Comparison of ENCODE assay signal across 8 mouse cellular contexts in genomic region chr2:119209176-119209507, GRCm38 (mm10). TPM values are rescaled to one million over a fixed set of nuclear protein-coding genes. Genes with fewer than 3 reads are reported as not detected.
DNase-seq lines count a peak whose midpoint lies in the region; ATAC-seq and TF ChIP-seq lines count a peak whose summit lies in the region.

No protein-coding gene starts in this region.

- H3K4me2 ChIP-seq in forebrain, embryonic 13.5 days = peak overlapping the region; percentile 74
- peak overlapping the region; percentile 72 for H3K4me2 ChIP-seq in liver, embryonic 14.5 days (ENCODE audit: low read depth)

- peaks cover 36% of the 10 kb centered on the region for H3K36me3 ChIP-seq in forebrain, embryonic 13.5 days (ENCODE audit: poor library complexity, severe bottlenecking)
- H3K36me3 ChIP-seq in liver, embryonic 14.5 days (replicated peaks; ENCODE audit: control insufficient read depth, insufficient read depth, low read depth) = no peaks in the 10 kb centered on the region; the same call in none of the 2 replicates

- peak; percentile 1; the same call in 1 of the 2 replicates for ATAC-seq in forebrain, embryonic 13.5 days
- no peak for ATAC-seq in liver, embryonic 14.5 days (ENCODE audit: insufficient read depth)

- no peaks in the 10 kb centered on the region for H3K9me3 ChIP-seq in forebrain, embryonic 13.5 days (replicated peaks)
- no peaks in the 10 kb centered on the region for H3K9me3 ChIP-seq in liver, embryonic 14.5 days (ENCODE audit: control insufficient read depth, low read length)

- H3K4me1 ChIP-seq in forebrain, embryonic 13.5 days = peaks cover 18% of the 10 kb centered on the region
- peaks cover 0 to 12% of the 10 kb centered on the region in 2 experiments; a peak in 2 of 4 replicates for H3K4me1 ChIP-seq in liver, embryonic 14.5 days (replicated peaks; ENCODE audit: control insufficient read depth in 2 of 2, insufficient read depth in 2 of 2, low read length in 1 of 2)

- peak; percentile 20 for DNase-seq in gastrocnemius, postnatal 10 days
- no peak for DNase-seq in gastrocnemius, postnatal 14 days
- peak; percentile 70 for DNase-seq in 416B (ENCODE audit: low read depth)
- no peak for DNase-seq in liver, embryonic 14.5 days (ENCODE audit: low read depth in 3 of 3, low spot score in 3 of 3)
- no peak for DNase-seq in frontal cortex, postnatal 25 days (ENCODE audit: low spot score in 2 of 2)
- DNase-seq in layer of hippocampus, postnatal 10 days (ENCODE audit: low spot score in 2 of 2) = no peak
- no peak for DNase-seq in urinary bladder, postnatal 14 days (ENCODE audit: low spot score)

- intact Hi-C loops in gastrocnemius, postnatal 14 days (cut with DNase I; ENCODE audit: low total_unique reads) = no loop called here

- 0 out of 2 replicates have a peak overlapping the region, but pooled peaks have one; percentile 75 for H3K27ac ChIP-seq in forebrain, embryonic 13.5 days
- no peak overlapping the region for H3K27ac ChIP-seq in liver, embryonic 14.5 days

- peak overlapping the region; percentile 82 for H3K9ac ChIP-seq in forebrain, embryonic 13.5 days
- peak overlapping the region; percentile 87 for H3K9ac ChIP-seq in liver, embryonic 14.5 days (replicated peaks)

- 2% methylated on average over 13 of the region's 13 CpGs for WGBS in forebrain, embryonic 13.5 days
- WGBS in liver, embryonic 14.5 days (ENCODE audit: insufficient replicate concordance) = under 1% methylated on average over 13 of the region's 13 CpGs

- peak overlapping the region; percentile 70 for H3K4me3 ChIP-seq in forebrain, embryonic 13.5 days
- H3K4me3 ChIP-seq in liver, embryonic 14.5 days (ENCODE audit: insufficient read depth in 1 of 2, low read depth in 2 of 2, low read length in 2 of 2) = peak overlapping the region; percentile 74 to 76

- no peak for TF ChIP-seq CTCF in liver, embryonic 14.5 days (IDR thresholded peaks at IDR 0.05; ENCODE audit: low read depth)

- H3K27me3 ChIP-seq in forebrain, embryonic 13.5 days = no peaks in the 10 kb centered on the region
- no peaks in the 10 kb centered on the region for H3K27me3 ChIP-seq in liver, embryonic 14.5 days (ENCODE audit: control insufficient read depth, insufficient read depth, low read length)

- TF ChIP-seq EP300 in liver, embryonic 14.5 days (IDR thresholded peaks at IDR 0.05; ENCODE audit: low read depth) = no peak

RNA-seq across cellular contexts. Expression of gene Dnajc17, which starts 0.5 kb away (rescaled TPM):
- total RNA-seq in gastrocnemius, postnatal 10 days (2021) = 10 to 100 TPM; 11.8 to 11.9 TPM
- 1 to 10 TPM; 8.2 to 8.9 TPM for total RNA-seq in gastrocnemius, postnatal 14 days (2021)
- 25.0 and 25.2 TPM in 2 replicates for polyA plus RNA-seq in forebrain, embryonic 13.5 days (2015; fragmentation: Nextera tagmentation; extraction: Ambion mirVana)
- polyA plus RNA-seq in liver, embryonic 14.5 days (2012; rRNA removed) = 4.6 and 9.5 TPM in 2 replicates
- polyA plus RNA-seq in liver, embryonic 14.5 days (2014; fragmentation: Nextera tagmentation; extraction: Ambion mirVana) = 5.4 and 6.9 TPM in 2 replicates
- total RNA-seq in layer of hippocampus, postnatal 10 days (2021) = 10 to 100 TPM; 19.0 to 22.6 TPM

RNA-seq across cellular contexts. Expression of gene Zfyve19, which starts 0.7 kb away (rescaled TPM):
- 10 to 100 TPM; 13.6 to 21.8 TPM for total RNA-seq in gastrocnemius, postnatal 10 days (2021)
- 10 to 100 TPM; 10.6 to 11.6 TPM for total RNA-seq in gastrocnemius, postnatal 14 days (2021)
- 49.3 and 53.9 TPM in 2 replicates for polyA plus RNA-seq in forebrain, embryonic 13.5 days (2015; fragmentation: Nextera tagmentation; extraction: Ambion mirVana)
- polyA plus RNA-seq in liver, embryonic 14.5 days (2012; rRNA removed) = 19.4 and 20.5 TPM in 2 replicates
- 16.4 and 18.2 TPM in 2 replicates for polyA plus RNA-seq in liver, embryonic 14.5 days (2014; fragmentation: Nextera tagmentation; extraction: Ambion mirVana)
- 10 to 100 TPM; 38.4 to 46.9 TPM for total RNA-seq in layer of hippocampus, postnatal 10 days (2021)

RNA-seq across cellular contexts. Expression of gene Ppp1r14d, which starts 20.6 kb away (rescaled TPM):
- total RNA-seq in gastrocnemius, postnatal 10 days (2021) = not detected
- not detected for total RNA-seq in gastrocnemius, postnatal 14 days (2021)
- not detected in 2 replicates for polyA plus RNA-seq in forebrain, embryonic 13.5 days (2015; fragmentation: Nextera tagmentation; extraction: Ambion mirVana)
- not detected in 2 replicates for polyA plus RNA-seq in liver, embryonic 14.5 days (2012; rRNA removed)
- not detected in 2 replicates for polyA plus RNA-seq in liver, embryonic 14.5 days (2014; fragmentation: Nextera tagmentation; extraction: Ambion mirVana)
- not detected for total RNA-seq in layer of hippocampus, postnatal 10 days (2021)

RNA-seq across cellular contexts. Expression of gene Spint1, which starts 28.0 kb away (rescaled TPM):
- total RNA-seq in gastrocnemius, postnatal 10 days (2021) = under 1 TPM; 0.18 to 0.49 TPM
- under 1 TPM in 1 of 2 experiments, not detected in 1; 0.64 TPM for total RNA-seq in gastrocnemius, postnatal 14 days (2021)
- 0.26 and 0.52 TPM in 2 replicates for polyA plus RNA-seq in forebrain, embryonic 13.5 days (2015; fragmentation: Nextera tagmentation; extraction: Ambion mirVana)
- 0.11 and 0.27 TPM in 2 replicates for polyA plus RNA-seq in liver, embryonic 14.5 days (2012; rRNA removed)
- 0.11 and 0.13 TPM in 2 replicates for polyA plus RNA-seq in liver, embryonic 14.5 days (2014; fragmentation: Nextera tagmentation; extraction: Ambion mirVana)
- total RNA-seq in layer of hippocampus, postnatal 10 days (2021) = under 1 TPM; 0.27 to 0.59 TPM

RNA-seq across cellular contexts. Expression of gene Gm14137, which starts 34.8 kb away (rescaled TPM):
- total RNA-seq in gastrocnemius, postnatal 10 days (2021) = under 1 TPM in 1 of 2 experiments, not detected in 1; 0.16 TPM
- under 1 TPM in 1 of 2 experiments, not detected in 1; 0.06 TPM for total RNA-seq in gastrocnemius, postnatal 14 days (2021)
- 0.88 and 0.93 TPM in 2 replicates for polyA plus RNA-seq in forebrain, embryonic 13.5 days (2015; fragmentation: Nextera tagmentation; extraction: Ambion mirVana)
- polyA plus RNA-seq in liver, embryonic 14.5 days (2012; rRNA removed) = not detected in 2 replicates
- polyA plus RNA-seq in liver, embryonic 14.5 days (2014; fragmentation: Nextera tagmentation; extraction: Ambion mirVana) = 0.05 TPM in 1 of 2 replicates, not detected in the other
- total RNA-seq in layer of hippocampus, postnatal 10 days (2021) = under 1 TPM in 1 of 2 experiments, not detected in 1; 0.13 TPM

Comparison
In these comparisons a context has a peak if more than half of its experiments do, and no peak if none do; other contexts are left out.
1. DNase-seq: peak in gastrocnemius, postnatal 10 days (single experiment) and 416B (single experiment); none in gastrocnemius, postnatal 14 days (single experiment), liver, embryonic 14.5 days (0 of 3), frontal cortex, postnatal 25 days (0 of 2), layer of hippocampus, postnatal 10 days (0 of 2) and urinary bladder, postnatal 14 days (single experiment).